Mouse (Mus musculus) lung, postnatal 0 days (tissue): ENCODE measurements around the gene Fam228b.

Experiments used
- CTCF ChIP-seq: IDR thresholded peaks from 2 replicates; pipeline ENCODE4 v1.5.1; 2016; ENCODE audit warnings: antibody characterized with exemption, mild to moderate bottlenecking
- EP300 ChIP-seq: IDR thresholded peaks from 2 replicates; pipeline ENCODE4 v1.6.1; 2016; ENCODE audit warnings: antibody characterized with exemption, mild to moderate bottlenecking, control low read depth

GRCm38 (mm10) chr12:4783598-4783997 lies 14.5 kb upstream of the Fam228b start:
- TF ChIP-seq CTCF (no peak), EP300 (no peak)
